Mouse (Mus musculus): ENCODE measurements at regions not wholly inside any gene's neighbourhood (a gene's known extent, or its start where the extent isn't known, plus 50 kb on each side); places are given as distances from the start of the nearest gene placed in this dataset.

GRCm38 (mm10) chr12:117330418-117330817, 185.9 kb upstream of the Rapgef5 start:
- TF ChIP-seq EP300 (IDR thresholded peaks at IDR 0.05; ENCODE audit: insufficient read depth, low read depth, low read length) (no peak), CTCF (IDR thresholded peaks at IDR 0.05; ENCODE audit: low read depth, low read length) (no peak), POLR2A (IDR thresholded peaks at IDR 0.05; ENCODE audit: insufficient read depth, low read length) (no peak)

Data from ES-Bruce4 (cell line).